Mouse (Mus musculus) lung, postnatal 0 days (tissue): ENCODE data around the gene Grb7. TPM values are rescaled to one million over a fixed set of nuclear protein-coding genes. Genes with fewer than 3 reads are reported as not detected.
A peak's percentile ranks its signal among the peaks of the same experiment; 100 is the strongest.

Source experiments
- ATAC-seq: fragments of 200-750 bp; cut with Nextera tagmentation; 2 replicates; pipeline ENCODE4 v1.8.0; 2017; ENCODE audit warnings: moderate library complexity
- DNase-seq: peaks from one replicate; pipeline ENCODE4 v3.0.0-alpha.2; 2016; ENCODE audit warnings: low spot score
- H3K27ac ChIP-seq: fragments of 300-500 bp; sonication (generic); 2 replicates; pipeline ENCODE4 v1.5.1; 2014; ENCODE audit warnings: antibody characterized with exemption, mild to moderate bottlenecking, low read length, mixed read lengths
- H3K27me3 ChIP-seq: fragments of 300-500 bp; sonication (generic); replicated peaks from 2 replicates; pipeline ENCODE4 v1.6.1; 2014; ENCODE audit warnings: low read length, mixed read lengths; ENCODE audit not compliant: insufficient read depth
- H3K36me3 ChIP-seq: fragments of 300-500 bp; sonication (generic); 2 replicates; pipeline ENCODE4 v1.6.1; 2014; ENCODE audit warnings: low read length, mixed read lengths; ENCODE audit not compliant: insufficient read depth
- H3K4me1 ChIP-seq: fragments of 300-500 bp; sonication (generic); 2 replicates; pipeline ENCODE4 v1.6.1; 2014; ENCODE audit warnings: antibody characterized with exemption, low read depth, low read length, mixed read lengths; ENCODE audit not compliant: insufficient read depth
- H3K4me2 ChIP-seq: fragments of 300-500 bp; sonication (generic); replicated peaks from 2 replicates; pipeline ENCODE4 v1.6.1; 2014; ENCODE audit warnings: low read depth, mild to moderate bottlenecking, low read length, moderate library complexity, mixed read lengths
- H3K4me3 ChIP-seq: fragments of 300-500 bp; sonication (generic); 2 replicates; pipeline ENCODE4 v1.5.1; 2014; ENCODE audit warnings: low read depth, low read length
- H3K9ac ChIP-seq: fragments of 300-500 bp; sonication (generic); replicated peaks from 2 replicates; pipeline ENCODE4 v1.6.1; 2014; ENCODE audit warnings: low read depth, mild to moderate bottlenecking
- H3K9me3 ChIP-seq: fragments of 300-500 bp; sonication (generic); 2 replicates; pipeline ENCODE4 v1.6.1; 2016; ENCODE audit warnings: low read length, mixed read lengths
- CTCF ChIP-seq: IDR thresholded peaks from 2 replicates; pipeline ENCODE4 v1.5.1; 2016; ENCODE audit warnings: antibody characterized with exemption, mild to moderate bottlenecking
- EP300 ChIP-seq: IDR thresholded peaks from 2 replicates; pipeline ENCODE4 v1.6.1; 2016; ENCODE audit warnings: antibody characterized with exemption, mild to moderate bottlenecking, control low read depth
- WGBS: fragments of 180-500 bp; shearing (Covaris S2); extraction: QIAGEN DNeasy Blood & Tissue Kit; methylation state at CpG from one replicate; pipeline ENCODE4 v1.1.7; 2014; 5-methylcytosine and 5-hydroxymethylcytosine counted together
- polyA plus RNA-seq: library from polyadenylated mRNA; unstranded; fragments of >200 nt; fragmentation: Nextera tagmentation; extraction: Ambion mirVana; gene quantifications from 2 replicates; pipeline ENCODE4 v1.2.1, GENCODE M21; 2015

The Grb7 gene
- polyA plus RNA-seq, 1 experiment from 2014 or later: 33.1 TPM

DNA sequence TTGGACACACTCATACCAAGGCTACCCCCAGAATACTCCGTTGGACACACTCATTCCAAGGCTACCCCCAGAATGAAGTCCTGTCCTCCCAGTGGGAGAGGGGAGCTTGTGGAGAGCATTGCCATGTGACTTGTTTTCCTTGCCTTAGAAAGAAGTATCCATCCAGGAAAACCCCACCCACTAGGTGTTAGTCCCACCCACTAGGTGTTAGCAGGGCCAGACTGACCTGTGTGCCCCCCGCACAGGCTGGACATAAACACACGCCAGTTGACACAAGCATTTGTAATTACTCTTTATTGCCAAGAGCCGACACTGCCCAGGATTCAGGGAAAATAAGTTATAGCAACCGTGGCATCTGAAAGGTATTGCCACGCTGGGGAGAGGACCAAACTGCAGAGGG is 8.8 kb upstream of the Grb7 start:
- DNase-seq (no peak), ATAC-seq (no peak)
- H3K4me3 ChIP-seq: no peak overlapping the region
- no peak overlapping the region for H3K9ac ChIP-seq
- no peaks in the 10 kb centered on the region; the same call in 1 of the 2 replicates for H3K4me1 ChIP-seq
- no peaks in the 10 kb centered on the region for H3K27me3 ChIP-seq
- H3K27ac ChIP-seq: no peak overlapping the region
- H3K9me3 ChIP-seq: no peaks in the 10 kb centered on the region
- TF ChIP-seq CTCF (no peak), EP300 (no peak)
- no peak overlapping the region for H3K4me2 ChIP-seq
- H3K36me3 ChIP-seq: peaks cover 19% of the 10 kb centered on the region
- 72% methylated on average over 6 of the region's 6 CpGs for WGBS

- H3K4me3 ChIP-seq: peak within 1 kb of the TSS; percentile 61
- no peaks in the 10 kb centered on the region for H3K27me3 ChIP-seq
- peak within 1 kb of the TSS; percentile 87 for H3K4me2 ChIP-seq
- H3K36me3 ChIP-seq: peaks cover 15% of the 10 kb centered on the region
- WGBS: 1% methylated on average over 43 of the region's 43 CpGs
- peak within 1 kb of the TSS; percentile 34 for H3K9ac ChIP-seq
- H3K9me3 ChIP-seq: no peaks in the 10 kb centered on the region
- DNase-seq (peak; percentile 95), ATAC-seq (peak; percentile 97)
- no peaks in the 10 kb centered on the region; the same call in 1 of the 2 replicates for H3K4me1 ChIP-seq
- TF ChIP-seq CTCF (peak; percentile 97), EP300 (no peak; the same call in 1 of the 2 replicates)
- peak within 1 kb of the TSS; percentile 68 for H3K27ac ChIP-seq
Observed at GRCm38 (mm10) chr11:98438331-98439158, 7.6 kb upstream of the Grb7 start, which contains the start of gene Mien1. Gene Mien1, minus strand, starts transcription at chr11:98438991.

GRCm38 (mm10) chr11:98443688-98444087 is 2.5 kb upstream of the Grb7 start:
- ATAC-seq (no peak), DNase-seq (no peak)
- Histone ChIP-seq H3K27ac (no peak overlapping the region), H3K4me1 (no peaks in the 10 kb centered on the region), H3K4me3 (no peak overlapping the region), H3K4me2 (no peak overlapping the region), H3K9me3 (no peaks in the 10 kb centered on the region), H3K9ac (no peak overlapping the region), H3K36me3 (no peaks in the 10 kb centered on the region), H3K27me3 (no peaks in the 10 kb centered on the region)
- 92% methylated on average over 1 of the region's 1 CpGs for WGBS
- TF ChIP-seq EP300 (no peak), CTCF (no peak)

- Histone ChIP-seq H3K36me3 (no peaks in the 10 kb centered on the region), H3K9ac (no peak overlapping the region), H3K9me3 (no peaks in the 10 kb centered on the region), H3K4me3 (no peak overlapping the region), H3K4me2 (no peak overlapping the region), H3K27me3 (no peaks in the 10 kb centered on the region), H3K27ac (peak overlapping the region; percentile 85), H3K4me1 (no peaks in the 10 kb centered on the region)
- ATAC-seq (peak; percentile 17), DNase-seq (peak; percentile 62)
- 0% methylated on average over 1 of the region's 1 CpGs for WGBS
- TF ChIP-seq EP300: no peak
- TF ChIP-seq CTCF: no peak
Observed at GRCm38 (mm10) chr11:98445238-98445637, 956 bp upstream of the Grb7 start.

- TF ChIP-seq CTCF (no peak), EP300 (no peak)
- 27% methylated on average over 4 of the region's 4 CpGs for WGBS
- no peaks in the 10 kb centered on the region for H3K27me3 ChIP-seq
- no peaks in the 10 kb centered on the region for H3K36me3 ChIP-seq
- no peak overlapping the region for H3K4me3 ChIP-seq
- H3K4me2 ChIP-seq: no peak overlapping the region
- no peak for ATAC-seq
- no peak overlapping the region for H3K9ac ChIP-seq
- peak overlapping the region; percentile 85 for H3K27ac ChIP-seq
- peak; percentile 52 for DNase-seq
- no peaks in the 10 kb centered on the region for H3K9me3 ChIP-seq
- no peaks in the 10 kb centered on the region for H3K4me1 ChIP-seq
Observed at GRCm38 (mm10) chr11:98445679-98446078, 515 bp upstream of the Grb7 start.

DNA sequence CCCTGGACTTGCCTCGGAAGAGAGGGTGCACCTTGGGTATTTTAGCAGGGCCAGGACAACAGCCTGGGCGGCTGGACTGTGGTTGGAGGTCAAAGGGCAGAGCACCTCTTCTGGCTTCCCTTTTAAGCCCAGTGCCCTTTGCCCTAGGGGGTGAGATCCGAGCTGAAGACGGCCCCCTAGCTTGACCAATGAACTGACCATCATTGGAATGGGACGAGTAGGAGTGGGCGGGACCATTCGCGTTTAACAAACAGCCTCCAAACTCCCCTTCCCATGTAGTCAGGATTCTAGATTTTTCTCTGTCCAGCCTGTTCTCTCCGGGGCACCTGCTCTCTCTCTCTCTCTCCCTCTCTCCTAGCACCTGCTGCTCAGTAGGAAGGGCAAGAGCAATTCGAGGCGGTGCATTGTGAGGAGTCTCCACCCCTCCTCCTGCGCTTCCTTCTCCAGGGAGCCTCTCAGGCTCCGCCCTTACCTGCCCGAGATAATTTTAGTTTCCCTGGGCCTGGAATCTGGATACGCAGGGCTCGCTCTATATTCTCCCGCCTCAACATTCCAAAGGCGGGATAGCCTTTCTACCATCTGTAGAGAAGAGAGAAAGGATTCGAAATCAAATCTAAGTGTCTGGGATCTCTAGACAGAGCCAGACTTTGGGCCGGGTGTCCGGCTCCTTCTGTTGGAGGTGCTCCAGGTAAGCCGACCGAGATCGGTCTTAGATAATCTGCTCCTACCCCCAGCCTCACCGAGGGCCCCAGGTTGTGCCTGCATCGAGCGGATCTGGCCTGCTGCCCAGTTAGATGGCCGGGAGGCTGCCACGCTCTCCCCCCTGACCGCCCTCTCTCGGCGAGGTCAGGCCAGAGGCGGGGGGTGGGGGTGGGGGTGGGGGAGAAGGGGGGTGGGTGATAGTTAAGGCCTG is 624 bp downstream of the Grb7 start:
- 3% methylated on average over 28 of the region's 33 CpGs for WGBS
- Histone ChIP-seq H3K27ac (peak overlapping the region; percentile 85), H3K4me1 (no peaks in the 10 kb centered on the region), H3K4me2 (peak overlapping the region; percentile 52), H3K27me3 (no peaks in the 10 kb centered on the region), H3K9me3 (no peaks in the 10 kb centered on the region), H3K4me3 (peak overlapping the region; percentile 46), H3K9ac (peak overlapping the region; percentile 39; the same call in 1 of the 2 replicates), H3K36me3 (no peaks in the 10 kb centered on the region)
- ATAC-seq (peak; percentile 86), DNase-seq (peak; percentile 87)
- TF ChIP-seq EP300 (0 out of 2 replicates have a peak, but pooled peaks have one; percentile 17), CTCF (no peak)
